Mouse (Mus musculus) CH12.LX (cell line): Measurements from ENCODE around the gene B3galt4. TPM values are rescaled to one million over a fixed set of nuclear protein-coding genes. Genes with fewer than 3 reads are reported as not detected.

Source experiments
- DNase-seq: peaks from one replicate; pipeline ENCODE4 v3.0.0-alpha.2; 2013; ENCODE audit errors: extremely low read depth
- H3K27ac ChIP-seq: 2 replicates; pipeline ENCODE4 v1.5.1; 2012; ENCODE audit warnings: low read depth, mild to moderate bottlenecking, control low read depth, moderate library complexity; ENCODE audit not compliant: insufficient read depth
- H3K27me3 ChIP-seq: replicated peaks from 2 replicates; pipeline ENCODE3; 2012; ENCODE audit warnings: inconsistent platforms
- H3K36me3 ChIP-seq, 2 experiments: replicated peaks in 1 of 2; 2 replicates each; pipeline versions ENCODE3 to v1.6.1; 2012; ENCODE audit warnings: inconsistent platforms in 1 of 2, low read length in 1 of 2, mild to moderate bottlenecking in 1 of 2, mixed read lengths in 1 of 2, moderate library complexity in 1 of 2; ENCODE audit not compliant: control insufficient read depth in 1 of 2, insufficient read depth in 1 of 2
- H3K4me1 ChIP-seq, 2 experiments: 2 replicates each; pipeline ENCODE4 v1.6.1; 2012; ENCODE audit warnings: inconsistent platforms in 1 of 2, moderate library complexity in 1 of 2; ENCODE audit not compliant: insufficient read depth in 2 of 2, control insufficient read depth in 1 of 2
- H3K4me2 ChIP-seq: 2 replicates; pipeline ENCODE4 v1.6.1; 2012; ENCODE audit warnings: low read depth, mild to moderate bottlenecking, control low read depth; ENCODE audit not compliant: poor library complexity, insufficient read depth, severe bottlenecking
- H3K4me3 ChIP-seq, 3 experiments: fragments of 150-350 bp in 1 of 3; sonication (generic) in 1 of 3; replicated peaks in 1 of 3; 2 replicates each; pipeline versions ENCODE3 to v1.5.1; 2011 to 2012; ENCODE audit warnings: low read depth in 2 of 3, low read length in 2 of 3, mild to moderate bottlenecking in 2 of 3, moderate library complexity in 2 of 3, control low read depth in 1 of 3, improper control_type of control experiment in 1 of 3, inconsistent platforms in 1 of 3, mixed read lengths in 1 of 3; ENCODE audit not compliant: poor library complexity in 1 of 3
- H3K79me2 ChIP-seq: replicated peaks from 2 replicates; pipeline ENCODE4 v1.6.1; 2012; ENCODE audit warnings: mild to moderate bottlenecking, moderate library complexity; ENCODE audit not compliant: control insufficient read depth, poor library complexity, insufficient read depth, severe bottlenecking; ENCODE audit errors: extremely low read depth
- H3K9ac ChIP-seq: 2 replicates; pipeline ENCODE4 v1.6.1; 2012; ENCODE audit warnings: low read depth, mild to moderate bottlenecking, control low read depth, moderate library complexity; ENCODE audit not compliant: insufficient read depth
- H3K9me3 ChIP-seq: replicated peaks from 2 replicates; pipeline ENCODE3; 2012; ENCODE audit warnings: low read length, inconsistent platforms, mixed read lengths
- CHD2 ChIP-seq: IDR thresholded peaks from 2 replicates; pipeline ENCODE4 v1.6.1; 2011; ENCODE audit warnings: low read length, improper control_type of control experiment
- CTCF ChIP-seq, 2 experiments: IDR thresholded peaks in 1 of 2; conservative IDR thresholded peaks in 1 of 2; 2 replicates each; pipeline ENCODE4 v1.5.1; 2011 to 2012; ENCODE audit warnings: low read depth in 2 of 2, low read length in 2 of 2, improper control_type of control experiment in 1 of 2, inconsistent platforms in 1 of 2, mild to moderate bottlenecking in 1 of 2, moderate library complexity in 1 of 2
- E2F4 ChIP-seq: IDR thresholded peaks from 2 replicates; pipeline ENCODE4 v1.6.1; 2011; ENCODE audit warnings: low read depth, low read length, improper control_type of control experiment; ENCODE audit not compliant: insufficient replicate concordance
- GABPA ChIP-seq: IDR thresholded peaks from 2 replicates; pipeline ENCODE4 v1.6.1; 2012; ENCODE audit warnings: low read depth, low read length, improper control_type of control experiment, inconsistent platforms; ENCODE audit not compliant: insufficient replicate concordance
- MAFK ChIP-seq: IDR thresholded peaks from 2 replicates; pipeline ENCODE4 v1.6.1; 2011; ENCODE audit warnings: low read length, improper control_type of control experiment; ENCODE audit not compliant: insufficient replicate concordance
- MAX ChIP-seq: IDR thresholded peaks from 2 replicates; pipeline ENCODE4 v1.6.1; 2011; ENCODE audit warnings: low read length, improper control_type of control experiment
- MYC ChIP-seq: IDR thresholded peaks from 2 replicates; pipeline ENCODE4 v1.6.1; 2011; ENCODE audit warnings: low read depth, mild to moderate bottlenecking, improper control_type of control experiment, low read length
- NELFE ChIP-seq: IDR thresholded peaks from 2 replicates; pipeline ENCODE4 v1.6.1; 2011; ENCODE audit warnings: low read depth, low read length, improper control_type of control experiment
- TBP ChIP-seq: conservative IDR thresholded peaks from 2 replicates; pipeline ENCODE4 v1.6.1; 2011; ENCODE audit warnings: low read depth, low read length, improper control_type of control experiment
- UBTF ChIP-seq: IDR thresholded peaks from 2 replicates; pipeline ENCODE4 v1.6.1; 2012; ENCODE audit warnings: low read depth, mild to moderate bottlenecking, inconsistent platforms, low read length, improper control_type of control experiment, moderate library complexity
- USF1 ChIP-seq: IDR thresholded peaks from 2 replicates; pipeline ENCODE4 v1.6.1; 2014; ENCODE audit warnings: low read depth, mild to moderate bottlenecking, inconsistent platforms, low read length, improper control_type of control experiment
- ZC3H11A ChIP-seq: IDR thresholded peaks from 2 replicates; pipeline ENCODE4 v1.6.1; 2012; ENCODE audit warnings: low read depth, mild to moderate bottlenecking, inconsistent platforms, low read length, improper control_type of control experiment
- ZKSCAN1 ChIP-seq: IDR thresholded peaks from 2 replicates; pipeline ENCODE4 v1.6.1; 2012; ENCODE audit warnings: low read depth, inconsistent platforms, low read length, improper control_type of control experiment, borderline replicate concordance
- ZMIZ1 ChIP-seq: IDR thresholded peaks from 2 replicates; pipeline ENCODE4 v1.6.1; 2012; ENCODE audit warnings: low read depth, mild to moderate bottlenecking, inconsistent platforms, low read length, improper control_type of control experiment
- ZNF384 ChIP-seq: IDR thresholded peaks from 2 replicates; pipeline ENCODE4 v1.6.1; 2012; ENCODE audit warnings: low read depth, low read length, improper control_type of control experiment, inconsistent platforms
- dilution Hi-C: fragments of 300-500 bp; cut with MboI; formaldehyde crosslinking; loops from 2 replicates; pipeline ENCODE4 v1.14.3; 2020; ENCODE audit warnings: low sequenced_read_pairs; ENCODE audit not compliant: extremely low pct_unique_long_range_greater_than_20kb, extremely low pct_ligation_motif_present
- in situ Hi-C: fragments of 300-500 bp; cut with MboI; formaldehyde crosslinking; loops from 3 replicates; pipeline ENCODE4 v1.14.3; 2019; ENCODE audit warnings: low sequenced_read_pairs, low pct_ligation_motif_present, low pct_unique_long_range_greater_than_20kb, mixed read lengths
- polyA plus RNA-seq: library from polyadenylated mRNA; unstranded; fragments of >175 nt; gene quantifications from 2 replicates; pipeline ENCODE4 v1.2.1, GENCODE M21; 2012; ENCODE audit warnings: low read depth; ENCODE audit not compliant: insufficient read length
- total RNA-seq, 2 experiments: library from RNA; depleted of rRNA; stranded (reverse); fragments of 300-350 nt in 1 of 2; fragments of >200 nt in 1 of 2; gene quantifications; 2 replicates each; pipeline ENCODE4 v1.2.3; 2012 to 2014

Gene B3galt4
- total and polyA plus RNA-seq, 3 experiments, result 3.7 to 6.2 (median 5.2) TPM

GRCm38 (mm10) chr17:33962876-33963275 lies 11.6 kb upstream of the B3galt4 start (continued):
- no peak for TF ChIP-seq MAFK
- no peak for TF ChIP-seq ZNF384

- peaks cover 5 to 21% of the 10 kb centered on the region in 2 experiments for H3K4me1 ChIP-seq
- H3K4me2 ChIP-seq, result no peak overlapping the region
- peaks cover 50 to 55% of the 10 kb centered on the region in 2 experiments for H3K36me3 ChIP-seq
- no peak overlapping the region for H3K4me3 ChIP-seq
- peaks cover 12% of the 10 kb centered on the region for H3K79me2 ChIP-seq
- H3K27me3 ChIP-seq, result no peaks in the 10 kb centered on the region
- dilution Hi-C loops (no loop called here), in situ Hi-C loops (no loop called here)
- H3K27ac ChIP-seq, result no peak overlapping the region
- no peak for DNase-seq
- TF ChIP-seq ZC3H11A (no peak), MYC (no peak), UBTF (no peak), CTCF (conservative IDR thresholded peaks at IDR 0.05 in 1 of 2, IDR thresholded peaks at IDR 0.05 in 1 of 2; ENCODE audit: low read depth in 2 of 2, low read length in 2 of 2) (no peak), E2F4 (no peak), ZKSCAN1 (no peak), USF1 (no peak), GABPA (no peak)
- H3K9me3 ChIP-seq, result no peaks in the 10 kb centered on the region
- no peak overlapping the region for H3K9ac ChIP-seq
Measured at GRCm38 (mm10) chr17:33959948-33960347, 8.7 kb upstream of the B3galt4 start.

GRCm38 (mm10) chr17:33959135-33959534 lies 7.8 kb upstream of the B3galt4 start:
- peaks cover 20% of the 10 kb centered on the region for H3K79me2 ChIP-seq
- no peak overlapping the region for H3K9ac ChIP-seq
- TF ChIP-seq MYC, result no peak
- no peak for TF ChIP-seq TBP
- TF ChIP-seq ZMIZ1, result no peak
- no peak for TF ChIP-seq NELFE
- TF ChIP-seq MAX, result no peak
- TF ChIP-seq CHD2, result no peak
- TF ChIP-seq CTCF (conservative IDR thresholded peaks at IDR 0.05 in 1 of 2, IDR thresholded peaks at IDR 0.05 in 1 of 2; ENCODE audit: low read depth in 2 of 2, low read length in 2 of 2), result no peak
- no peak overlapping the region for H3K4me2 ChIP-seq
- H3K4me1 ChIP-seq, result peaks cover 5 to 21% of the 10 kb centered on the region in 2 experiments
- H3K27ac ChIP-seq, result no peak overlapping the region
- no peak overlapping the region for H3K4me3 ChIP-seq
- H3K36me3 ChIP-seq, result peaks cover 50 to 60% of the 10 kb centered on the region in 2 experiments
- H3K9me3 ChIP-seq, result no peaks in the 10 kb centered on the region
- dilution Hi-C loops (no loop called here), in situ Hi-C loops (no loop called here)
- no peaks in the 10 kb centered on the region for H3K27me3 ChIP-seq
- no peak for DNase-seq
